Mouse (Mus musculus) heart, embryonic 16.5 days (tissue): ENCODE data around the gene Ccdc153. TPM values are rescaled to one million over a fixed set of nuclear protein-coding genes. Genes with fewer than 3 reads are reported as not detected.

Experiments
- ATAC-seq: fragments of 200-750 bp; cut with Nextera tagmentation; replicated peaks from 2 replicates; pipeline ENCODE4 v1.8.0; 2017; ENCODE audit warnings: moderate number of reproducible peaks; ENCODE audit not compliant: insufficient read depth, low FRiP score; ENCODE audit errors: extremely low read depth
- H3K27ac ChIP-seq: fragments of 300-500 bp; sonication (generic); 2 replicates; pipeline ENCODE4 v1.5.1; 2014; ENCODE audit warnings: mild to moderate bottlenecking, low read length, control low read depth, moderate library complexity
- H3K27me3 ChIP-seq: fragments of 300-500 bp; sonication (generic); 2 replicates; pipeline ENCODE4 v1.6.1; 2014; ENCODE audit warnings: low read length, mixed read lengths; ENCODE audit not compliant: control insufficient read depth, insufficient read depth
- H3K36me3 ChIP-seq: fragments of 300-500 bp; sonication (generic); 2 replicates; pipeline ENCODE4 v1.6.1; 2014; ENCODE audit not compliant: control insufficient read depth, insufficient read depth
- H3K4me1 ChIP-seq: fragments of 300-500 bp; sonication (generic); 2 replicates; pipeline ENCODE4 v1.6.1; 2014; ENCODE audit warnings: low read length, mixed read lengths; ENCODE audit not compliant: control insufficient read depth, insufficient read depth
- H3K4me2 ChIP-seq: fragments of 300-500 bp; sonication (generic); 2 replicates; pipeline ENCODE4 v1.6.1; 2014; ENCODE audit warnings: low read depth, mild to moderate bottlenecking, control low read depth, low read length
- H3K4me3 ChIP-seq: fragments of 300-500 bp; sonication (generic); 2 replicates; pipeline ENCODE4 v1.5.1; 2014; ENCODE audit warnings: mild to moderate bottlenecking, control low read depth, low read length
- H3K9ac ChIP-seq: fragments of 300-500 bp; sonication (generic); 2 replicates; pipeline ENCODE4 v1.6.1; 2014; ENCODE audit warnings: low read length, control low read depth
- H3K9me3 ChIP-seq: fragments of 300-500 bp; sonication (generic); replicated peaks from 2 replicates; pipeline ENCODE4 v1.6.1; 2016; ENCODE audit warnings: low read length; ENCODE audit not compliant: control insufficient read depth
- WGBS: fragments of 180-500 bp; shearing (Covaris S2); extraction: QIAGEN DNeasy Blood & Tissue Kit; methylation state at CpG from one replicate; pipeline ENCODE4 v1.1.7; 2014; 5-methylcytosine and 5-hydroxymethylcytosine counted together
- polyA plus RNA-seq: library from polyadenylated mRNA; unstranded; fragments of >200 nt; fragmentation: Nextera tagmentation; extraction: Ambion mirVana; gene quantifications from 2 replicates; pipeline ENCODE4 v1.2.1, GENCODE M21; 2015

Ccdc153 gene
- 0.88 and 2.5 TPM in 2 replicates for polyA plus RNA-seq

GRCm38 (mm10) chr9:44240399-44240798, at the start of gene Ccdc153:
Ccdc153 (plus strand) TSS chr9:44240676.
- Histone ChIP-seq H3K4me1 (no peaks in the 10 kb centered on the region), H3K36me3 (no peaks in the 10 kb centered on the region), H3K4me3 (no peak within 1 kb of the TSS), H3K4me2 (no peak within 1 kb of the TSS), H3K27me3 (no peaks in the 10 kb centered on the region), H3K9me3 (no peaks in the 10 kb centered on the region), H3K27ac (no peak within 1 kb of the TSS), H3K9ac (no peak within 1 kb of the TSS)
- WGBS: 54% methylated on average over 2 of the region's 2 CpGs
- no peak for ATAC-seq

- Histone ChIP-seq H3K27me3 (no peaks in the 10 kb centered on the region), H3K9ac (no peak overlapping the region), H3K9me3 (no peaks in the 10 kb centered on the region), H3K27ac (no peak overlapping the region), H3K4me3 (no peak overlapping the region), H3K4me1 (peaks cover 21% of the 10 kb centered on the region), H3K36me3 (no peaks in the 10 kb centered on the region; the same call in 1 of the 2 replicates), H3K4me2 (no peak overlapping the region)
- WGBS: 84% methylated on average over 3 of the region's 3 CpGs
- no peak for ATAC-seq
These were observed 49.3 kb upstream of the Ccdc153 start for GRCm38 (mm10) chr9:44191166-44191565.

- ATAC-seq: no peak
- Histone ChIP-seq H3K4me1 (peaks cover 21% of the 10 kb centered on the region), H3K4me3 (no peak overlapping the region), H3K27ac (no peak overlapping the region), H3K36me3 (no peaks in the 10 kb centered on the region; the same call in 1 of the 2 replicates), H3K27me3 (no peaks in the 10 kb centered on the region), H3K9me3 (no peaks in the 10 kb centered on the region), H3K4me2 (no peak overlapping the region), H3K9ac (no peak overlapping the region)
- WGBS: 71% methylated on average over 3 of the region's 3 CpGs
These were observed 48.2 kb upstream of the Ccdc153 start for GRCm38 (mm10) chr9:44192312-44192711.

- H3K27me3 ChIP-seq: no peaks in the 10 kb centered on the region
- no peak overlapping the region for H3K9ac ChIP-seq
- peaks cover 2% of the 10 kb centered on the region for H3K36me3 ChIP-seq
- H3K4me3 ChIP-seq: no peak overlapping the region
- ATAC-seq: no peak
- peaks cover 16% of the 10 kb centered on the region for H3K4me1 ChIP-seq
- WGBS: 85% methylated on average over 5 of the region's 5 CpGs
- no peaks in the 10 kb centered on the region for H3K9me3 ChIP-seq
- no peak overlapping the region for H3K4me2 ChIP-seq
- no peak overlapping the region; the same call in 1 of the 2 replicates for H3K27ac ChIP-seq
These were observed 47.7 kb upstream of the Ccdc153 start for GRCm38 (mm10) chr9:44192794-44193193.

- no peak overlapping the region for H3K4me2 ChIP-seq
- peak overlapping the region; percentile 71 for H3K27ac ChIP-seq
- WGBS: 18% methylated on average over 1 of the region's 1 CpGs
- ATAC-seq: no peak
- H3K4me3 ChIP-seq: no peak overlapping the region
- no peaks in the 10 kb centered on the region for H3K9me3 ChIP-seq
- peaks cover 14% of the 10 kb centered on the region for H3K4me1 ChIP-seq
- H3K36me3 ChIP-seq: peaks cover 8% of the 10 kb centered on the region
- H3K9ac ChIP-seq: no peak overlapping the region
- H3K27me3 ChIP-seq: no peaks in the 10 kb centered on the region
These were observed 46.5 kb upstream of the Ccdc153 start for GRCm38 (mm10) chr9:44194000-44194399.

- 86% methylated on average over 4 of the region's 4 CpGs for WGBS
These were observed 44.1 kb upstream of the Ccdc153 start for GRCm38 (mm10) chr9:44196354-44196753.

GRCm38 (mm10) chr9:44199166-44199565, 41.3 kb upstream of the Ccdc153 start:
- Histone ChIP-seq H3K4me2 (no peak overlapping the region), H3K9me3 (no peaks in the 10 kb centered on the region), H3K9ac (no peak overlapping the region), H3K27me3 (no peaks in the 10 kb centered on the region), H3K4me1 (peaks cover 4% of the 10 kb centered on the region), H3K36me3 (peaks cover 20% of the 10 kb centered on the region), H3K4me3 (no peak overlapping the region), H3K27ac (no peak overlapping the region)
- ATAC-seq: no peak
- 86% methylated on average over 3 of the region's 3 CpGs for WGBS

More at GRCm38 (mm10) chr9:44196354-44196753, 44.1 kb upstream of the Ccdc153 start:
- Histone ChIP-seq H3K9me3 (no peaks in the 10 kb centered on the region), H3K4me3 (no peak overlapping the region), H3K4me1 (peaks cover 14% of the 10 kb centered on the region), H3K4me2 (no peak overlapping the region), H3K36me3 (peaks cover 20% of the 10 kb centered on the region), H3K27me3 (no peaks in the 10 kb centered on the region), H3K27ac (no peak overlapping the region), H3K9ac (no peak overlapping the region)
- ATAC-seq: no peak

- Histone ChIP-seq H3K4me3 (no peak overlapping the region), H3K4me2 (no peak overlapping the region), H3K4me1 (peaks cover under 1% of the 10 kb centered on the region; the same call in 1 of the 2 replicates), H3K9ac (no peak overlapping the region), H3K27me3 (no peaks in the 10 kb centered on the region), H3K27ac (no peak overlapping the region), H3K9me3 (no peaks in the 10 kb centered on the region), H3K36me3 (peaks cover 20% of the 10 kb centered on the region)
- ATAC-seq: no peak
These were observed 40.9 kb upstream of the Ccdc153 start for GRCm38 (mm10) chr9:44199580-44199979.

GRCm38 (mm10) chr9:44200458-44200857, 40.0 kb upstream of the Ccdc153 start:
- H3K4me1 ChIP-seq: no peaks in the 10 kb centered on the region
- ATAC-seq: no peak
- 65% methylated on average over 3 of the region's 3 CpGs for WGBS
- no peak overlapping the region for H3K4me3 ChIP-seq
- H3K36me3 ChIP-seq: peaks cover 20% of the 10 kb centered on the region
- no peaks in the 10 kb centered on the region for H3K27me3 ChIP-seq
- no peak overlapping the region for H3K27ac ChIP-seq
- no peaks in the 10 kb centered on the region for H3K9me3 ChIP-seq
- H3K4me2 ChIP-seq: no peak overlapping the region
- H3K9ac ChIP-seq: no peak overlapping the region
